ENCODE assay signal across 22 mouse cellular contexts in the genomic region with DNA sequence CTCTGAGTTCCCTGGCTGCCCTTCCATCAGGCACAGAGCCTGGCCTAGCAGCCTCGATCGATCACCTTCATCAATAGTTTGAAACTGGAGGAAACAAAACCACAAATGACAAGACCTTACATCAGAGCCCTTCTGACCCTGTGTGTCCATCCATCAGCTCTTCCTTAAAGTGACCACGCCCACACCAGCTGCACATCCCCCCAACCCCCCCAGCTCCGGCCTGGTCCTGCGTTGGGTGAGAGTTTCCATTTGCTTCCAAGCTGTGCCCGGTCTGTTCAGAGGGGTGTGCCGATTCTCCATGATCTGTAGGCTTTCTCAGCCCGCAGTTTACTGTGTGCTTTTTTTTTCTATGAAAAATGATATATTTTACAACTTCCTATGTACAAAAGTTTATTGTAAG. TPM values are rescaled to one million over a fixed set of nuclear protein-coding genes. Genes with fewer than 3 reads are reported as not detected.
A peak's percentile ranks its signal among the peaks of the same experiment; 100 is the strongest.
DNase-seq lines count a peak whose midpoint lies in the region; ATAC-seq and TF ChIP-seq lines count a peak whose summit lies in the region.
"Had no signal": no experiment of that assay in that cellular context is flagged by ENCODE, and none has a peak within 500 bp of the region (broad histone marks: within the 10 kb centered on the region; RNA-seq: fewer than 3 reads in every experiment).

No protein-coding gene starts in this region.

- peak overlapping the region; percentile 45; the same call in 1 of the 2 replicates for H3K27ac ChIP-seq in embryonic facial prominence, embryonic 15.5 days (replicated peaks)
- H3K27ac ChIP-seq in embryonic facial prominence, embryonic 10.5 days (replicated peaks) = no peak overlapping the region
- H3K27ac ChIP-seq in lung, embryonic 14.5 days (ENCODE audit: low read depth) = no peak overlapping the region
- no peak overlapping the region for H3K27ac ChIP-seq in stomach, embryonic 14.5 days (ENCODE audit: low read length)
- H3K27ac ChIP-seq in kidney, embryonic 15.5 days = no peak overlapping the region
- H3K27ac ChIP-seq: embryonic facial prominence, embryonic 13.5 days; forebrain, embryonic 13.5 days; heart, embryonic 15.5 days; hindbrain, embryonic 15.5 days had no signal

- TF ChIP-seq CTCF in lung, embryonic 14.5 days (IDR thresholded peaks at IDR 0.05; ENCODE audit: low read depth) = no peak

- no peak overlapping the region for H3K4me3 ChIP-seq in embryonic facial prominence, embryonic 15.5 days (replicated peaks)
- H3K4me3 ChIP-seq in embryonic facial prominence, embryonic 10.5 days = no peak overlapping the region
- H3K4me3 ChIP-seq in lung, embryonic 14.5 days (ENCODE audit: low read depth, low read length) = no peak overlapping the region
- H3K4me3 ChIP-seq in stomach, embryonic 14.5 days (ENCODE audit: low read depth, low read length) = no peak overlapping the region
- no peak overlapping the region for H3K4me3 ChIP-seq in kidney, embryonic 15.5 days (replicated peaks)
- H3K4me3 ChIP-seq: embryonic facial prominence, embryonic 13.5 days; forebrain, embryonic 13.5 days; heart, embryonic 15.5 days; hindbrain, embryonic 10.5 days; hindbrain, embryonic 15.5 days had no signal

- no peaks in the 10 kb centered on the region for H3K27me3 ChIP-seq in embryonic facial prominence, embryonic 15.5 days
- no peaks in the 10 kb centered on the region for H3K27me3 ChIP-seq in embryonic facial prominence, embryonic 10.5 days (replicated peaks; ENCODE audit: low read depth, poor library complexity, severe bottlenecking)
- no peaks in the 10 kb centered on the region for H3K27me3 ChIP-seq in lung, embryonic 14.5 days (ENCODE audit: insufficient read depth, low read length)
- no peaks in the 10 kb centered on the region for H3K27me3 ChIP-seq in stomach, embryonic 14.5 days (ENCODE audit: control insufficient read depth, insufficient read depth, low read length)
- no peaks in the 10 kb centered on the region for H3K27me3 ChIP-seq in kidney, embryonic 15.5 days
- H3K27me3 ChIP-seq: embryonic facial prominence, embryonic 13.5 days; forebrain, embryonic 13.5 days; heart, embryonic 15.5 days; hindbrain, embryonic 15.5 days had no signal

- no peak for DNase-seq in embryonic facial prominence, embryonic 10.5 days (ENCODE audit: low spot score)
- DNase-seq in lung, embryonic 14.5 days = peak; percentile 32
- no peak for DNase-seq in lung, adult 18-20 months
- DNase-seq: adrenal gland, adult 8-10 months; B cell, adult 2 months; cerebellum, adult 11 months; cerebellum, adult 8-10 months; cerebellum, postnatal 25 days; forebrain, postnatal 0 days; gastrocnemius, postnatal 36 days had no signal

- H3K4me1 ChIP-seq in embryonic facial prominence, embryonic 15.5 days = peaks cover 24% of the 10 kb centered on the region
- peaks cover 23% of the 10 kb centered on the region for H3K4me1 ChIP-seq in embryonic facial prominence, embryonic 10.5 days
- H3K4me1 ChIP-seq in lung, embryonic 14.5 days (ENCODE audit: insufficient read depth) = no peaks in the 10 kb centered on the region; the same call in 1 of the 2 replicates
- no peaks in the 10 kb centered on the region for H3K4me1 ChIP-seq in stomach, embryonic 14.5 days (ENCODE audit: control insufficient read depth, insufficient read depth, low read length)
- H3K4me1 ChIP-seq in kidney, embryonic 15.5 days = peaks cover 8% of the 10 kb centered on the region; the same call in 1 of the 2 replicates
- H3K4me1 ChIP-seq: forebrain, embryonic 13.5 days; hindbrain, embryonic 15.5 days had no signal

- no peak for ATAC-seq in embryonic facial prominence, embryonic 15.5 days (ENCODE audit: insufficient number of reproducible peaks, low FRiP score, low TSS enrichment, low read depth)
- ATAC-seq in lung, embryonic 14.5 days (ENCODE audit: insufficient read depth) = no peak
- 0 out of 2 replicates have a peak, but pooled peaks have one; percentile 7 for ATAC-seq in granulocyte monocyte progenitor cell, adult 5-6 weeks (replicated peaks; ENCODE audit: poor library complexity, severe bottlenecking)
- 0 out of 2 replicates have a peak, but pooled peaks have one; percentile 23 for ATAC-seq in stomach, embryonic 14.5 days (ENCODE audit: insufficient number of reproducible peaks, insufficient read depth, low FRiP score, low read depth)
- ATAC-seq in kidney, embryonic 15.5 days (replicated peaks; ENCODE audit: low FRiP score) = no peak
- ATAC-seq: CD4-positive, CD25-positive, alpha-beta regulatory T cell, adult 4 months; forebrain, embryonic 13.5 days; forebrain, postnatal 0 days had no signal

- WGBS in embryonic facial prominence, embryonic 15.5 days = 69% methylated on average over 8 of the region's 8 CpGs
- 81% methylated on average over 8 of the region's 8 CpGs for WGBS in embryonic facial prominence, embryonic 10.5 days
- 45% methylated on average over 8 of the region's 8 CpGs for WGBS in lung, embryonic 14.5 days
- WGBS in stomach, embryonic 14.5 days = 60% methylated on average over 8 of the region's 8 CpGs
- 72% methylated on average over 8 of the region's 8 CpGs for WGBS in kidney, embryonic 15.5 days

- no peaks in the 10 kb centered on the region for H3K9me3 ChIP-seq in embryonic facial prominence, embryonic 15.5 days (replicated peaks)
- H3K9me3 ChIP-seq in embryonic facial prominence, embryonic 10.5 days = no peaks in the 10 kb centered on the region
- no peaks in the 10 kb centered on the region; the same call in 1 of the 2 replicates for H3K9me3 ChIP-seq in lung, embryonic 14.5 days (ENCODE audit: low read depth, low read length)
- no peaks in the 10 kb centered on the region for H3K9me3 ChIP-seq in stomach, embryonic 14.5 days (ENCODE audit: control insufficient read depth, low read depth, low read length)
- no peaks in the 10 kb centered on the region; the same call in 1 of the 2 replicates for H3K9me3 ChIP-seq in kidney, embryonic 15.5 days (replicated peaks)
- H3K9me3 ChIP-seq: embryonic facial prominence, embryonic 13.5 days; forebrain, embryonic 13.5 days; heart, embryonic 15.5 days; hindbrain, embryonic 15.5 days had no signal

- no peak overlapping the region for H3K9ac ChIP-seq in embryonic facial prominence, embryonic 15.5 days
- no peak overlapping the region for H3K9ac ChIP-seq in lung, embryonic 14.5 days
- no peak overlapping the region for H3K9ac ChIP-seq in stomach, embryonic 14.5 days (replicated peaks; ENCODE audit: low read depth, low read length)
- no peak overlapping the region for H3K9ac ChIP-seq in kidney, embryonic 15.5 days
- H3K9ac ChIP-seq: embryonic facial prominence, embryonic 13.5 days; forebrain, embryonic 13.5 days; forebrain, postnatal 0 days; heart, embryonic 15.5 days; hindbrain, embryonic 15.5 days had no signal

- no peaks in the 10 kb centered on the region for H3K36me3 ChIP-seq in embryonic facial prominence, embryonic 15.5 days
- no peaks in the 10 kb centered on the region for H3K36me3 ChIP-seq in embryonic facial prominence, embryonic 10.5 days (replicated peaks)
- H3K36me3 ChIP-seq in lung, embryonic 14.5 days (ENCODE audit: insufficient read depth) = no peaks in the 10 kb centered on the region
- H3K36me3 ChIP-seq in stomach, embryonic 14.5 days (ENCODE audit: control insufficient read depth, insufficient read depth, low read length) = no peaks in the 10 kb centered on the region; the same call in 1 of the 2 replicates
- H3K36me3 ChIP-seq in kidney, embryonic 15.5 days = no peaks in the 10 kb centered on the region
- H3K36me3 ChIP-seq: embryonic facial prominence, embryonic 13.5 days; G1E; heart, embryonic 15.5 days; hindbrain, embryonic 10.5 days; hindbrain, embryonic 15.5 days had no signal

- no peak overlapping the region for H3K4me2 ChIP-seq in embryonic facial prominence, embryonic 15.5 days (replicated peaks)
- no peak overlapping the region for H3K4me2 ChIP-seq in lung, embryonic 14.5 days
- no peak overlapping the region for H3K4me2 ChIP-seq in stomach, embryonic 14.5 days (replicated peaks; ENCODE audit: low read depth, low read length)
- H3K4me2 ChIP-seq in kidney, embryonic 15.5 days = no peak overlapping the region
- H3K4me2 ChIP-seq: embryonic facial prominence, embryonic 13.5 days; forebrain, embryonic 13.5 days; heart, embryonic 11.5 days; heart, embryonic 15.5 days; hindbrain, embryonic 15.5 days had no signal

RNA-seq across cellular contexts. Expression of gene Zdhhc7, which starts 49.0 kb away (rescaled TPM):
- 31.3 and 35.2 TPM in 2 replicates for polyA plus RNA-seq in embryonic facial prominence, embryonic 15.5 days (2015; fragmentation: Nextera tagmentation; extraction: Ambion mirVana)
- 30.0 and 33.0 TPM in 2 replicates for polyA plus RNA-seq in embryonic facial prominence, embryonic 10.5 days (2016; fragmentation: Nextera tagmentation; extraction: Ambion mirVana)
- polyA plus RNA-seq in lung, embryonic 14.5 days (2014; fragmentation: Nextera tagmentation; extraction: Ambion mirVana) = 33.9 and 37.5 TPM in 2 replicates
- 19.5 and 24.3 TPM in 2 replicates for total RNA-seq in granulocyte monocyte progenitor cell, adult 5-6 weeks (2014; fragmentation: Nextera tagmentation)
- 14.5 and 21.1 TPM in 2 replicates for total RNA-seq in granulocyte monocyte progenitor cell, adult 5-6 weeks (2017)
- 28.0 and 28.9 TPM in 2 replicates for polyA plus RNA-seq in stomach, embryonic 14.5 days (2014; fragmentation: Nextera tagmentation; extraction: Ambion mirVana)
- polyA plus RNA-seq in kidney, embryonic 15.5 days (2015; fragmentation: Nextera tagmentation; extraction: Ambion mirVana) = 31.9 and 34.3 TPM in 2 replicates

Comparison
In these comparisons a context has a peak if more than half of its experiments do, and no peak if none do; other contexts are left out.
1. ATAC-seq: peak in granulocyte monocyte progenitor cell, adult 5-6 weeks (single experiment) and stomach, embryonic 14.5 days (single experiment); none in embryonic facial prominence, embryonic 15.5 days (single experiment), lung, embryonic 14.5 days (single experiment) and kidney, embryonic 15.5 days (single experiment).